Mouse (Mus musculus) 416B (cell line): ENCODE measurements around the gene Ccr1.
"Not testable (repeated sequence)": the region's sequence is repeated elsewhere in the genome, so short reads cannot be mapped to it uniquely, and the experiment has no call there.

Experiments used
- DNase-seq: peaks from one replicate; pipeline ENCODE4 v3.0.0; 2011; ENCODE audit warnings: low read depth

The Ccr1 gene

GRCm38 (mm10) chr9:123968290-123968912 lies at the start of gene Ccr1:
Ccr1 (minus strand) TSS chr9:123968692.
- peak; percentile 91 for DNase-seq

GRCm38 (mm10) chr9:124016048-124016447 lies 47.6 kb upstream of the Ccr1 start:
- peak; percentile 74 for DNase-seq

- no peak for DNase-seq
Measured at GRCm38 (mm10) chr9:124014985-124015652, 46.6 kb upstream of the Ccr1 start.

- DNase-seq, result no peak
Measured at GRCm38 (mm10) chr9:124013270-124013669, 44.8 kb upstream of the Ccr1 start.

- DNase-seq, result no peak
Measured at GRCm38 (mm10) chr9:124012691-124013090, 44.2 kb upstream of the Ccr1 start.

GRCm38 (mm10) chr9:123999784-124000183 lies 31.3 kb upstream of the Ccr1 start:
- peak; percentile 54 for DNase-seq

- DNase-seq, result peak; percentile 85
Measured at GRCm38 (mm10) chr9:123997719-123998118, 29.2 kb upstream of the Ccr1 start.

GRCm38 (mm10) chr9:123991312-123991906 lies 22.9 kb upstream of the Ccr1 start:
- DNase-seq, result peak; percentile 83

- DNase-seq, result peak; percentile 69
Measured at GRCm38 (mm10) chr9:123989671-123990070, 21.2 kb upstream of the Ccr1 start.

- DNase-seq, result peak; percentile 95
Measured at GRCm38 (mm10) chr9:123986217-123986616, 17.7 kb upstream of the Ccr1 start.

GRCm38 (mm10) chr9:123984943-123985342 lies 16.5 kb upstream of the Ccr1 start:
- DNase-seq, result peak; percentile 77

GRCm38 (mm10) chr9:123982720-123983119 lies 14.2 kb upstream of the Ccr1 start:
- DNase-seq, result no peak

GRCm38 (mm10) chr9:123981909-123982308 lies 13.4 kb upstream of the Ccr1 start:
- DNase-seq, result no peak

- not testable (repeated sequence) for DNase-seq
Measured at GRCm38 (mm10) chr9:123980858-123981475, 12.5 kb upstream of the Ccr1 start.

- DNase-seq, result no peak
Measured at GRCm38 (mm10) chr9:123978308-123978707, 9.8 kb upstream of the Ccr1 start, which contains the start of gene Ccr1l1. Ccr1l1 (minus strand) TSS chr9:123978408.

- no peak for DNase-seq
Measured at GRCm38 (mm10) chr9:123976876-123977663, 8.6 kb upstream of the Ccr1 start.

- DNase-seq, result no peak
Measured at GRCm38 (mm10) chr9:123975630-123976029, 7.1 kb upstream of the Ccr1 start.

- not testable (repeated sequence) for DNase-seq
Measured at GRCm38 (mm10) chr9:123966858-123967495, 1.5 kb downstream of the Ccr1 start.

GRCm38 (mm10) chr9:123964776-123965175 lies 3.7 kb downstream of the Ccr1 start:
- peak; percentile 87 for DNase-seq

- DNase-seq, result no peak
Measured at GRCm38 (mm10) chr9:123960161-123960560, 8.3 kb downstream of the Ccr1 start.

- peak; percentile 36 for DNase-seq
Measured at GRCm38 (mm10) chr9:123957911-123958413, 10.5 kb downstream of the Ccr1 start.
